29 mouse cellular contexts compared by ENCODE assay signal in genomic region chr14:62256066-62256465, GRCm38 (mm10). TPM values are rescaled to one million over a fixed set of nuclear protein-coding genes. Genes with fewer than 3 reads are reported as not detected.
A peak's percentile ranks its signal among the peaks of the same experiment; 100 is the strongest.
DNase-seq lines count a peak whose midpoint lies in the region; TF ChIP-seq lines count a peak whose summit lies in the region.
"Had no signal": no experiment of that assay in that cellular context is flagged by ENCODE, and none has a peak within 500 bp of the region (broad histone marks: within the 10 kb centered on the region; RNA-seq: fewer than 3 reads in every experiment).

No protein-coding gene starts in this region.

- no peaks in the 10 kb centered on the region for H3K27me3 ChIP-seq in myocyte (ENCODE audit: control insufficient read depth, insufficient read depth, insufficient read length)
- H3K27me3 ChIP-seq: CH12.LX; heart, embryonic 13.5 days had no signal

- DNase-seq in adrenal gland, adult (ENCODE audit: inconsistent age in 2 of 2, low spot score in 1 of 2), result peak; percentile 38 to 79
- no peak for DNase-seq in adrenal gland, postnatal 4 days (ENCODE audit: low spot score in 2 of 2)
- peak; percentile 71 for DNase-seq in adrenal gland, adult 2 months
- peak; percentile 62 for DNase-seq in adrenal gland, postnatal 14 days
- no peak for DNase-seq in right cerebral cortex, adult 18-20 months
- no peak for DNase-seq in cerebellum, adult 18-20 months
- DNase-seq in urinary bladder, postnatal 14 days (ENCODE audit: low spot score), result no peak
- DNase-seq: B cell, adult 2 months; cerebellum, adult 11 months; cerebellum, adult 8-10 months; cerebellum, postnatal 10 days; cerebellum, postnatal 36 days; embryo, embryonic 11 days; forebrain, postnatal 0 days; gastrocnemius, adult 2 months; gastrocnemius, postnatal 14 days; heart, adult 18-20 months; heart, postnatal 14 days; heart, postnatal 4 days; kidney, adult 18-20 months had no signal

- no peaks in the 10 kb centered on the region for H3K79me2 ChIP-seq in myocyte (ENCODE audit: control insufficient read depth, insufficient read depth)

- H3ac ChIP-seq in myocyte (ENCODE audit: control insufficient read depth, insufficient read length), result no peak overlapping the region

- no peak overlapping the region for H3K4me3 ChIP-seq in myocyte
- H3K4me3 ChIP-seq: forebrain, embryonic 10.5 days; gastrocnemius, adult 2 months; heart, embryonic 13.5 days had no signal

- no peak for TF ChIP-seq POLR2A in myocyte (IDR thresholded peaks at IDR 0.05; ENCODE audit: insufficient read length, low read depth)

- no peaks in the 10 kb centered on the region for H3K36me3 ChIP-seq in myocyte (ENCODE audit: control insufficient read depth, insufficient read depth)
- H3K36me3 ChIP-seq: forebrain, embryonic 10.5 days; G1E; heart, embryonic 13.5 days had no signal

- H3K4me2 ChIP-seq in myocyte (ENCODE audit: low read depth), result peak overlapping the region; percentile 2
- H3K4me2 ChIP-seq: heart, embryonic 13.5 days; hindbrain, embryonic 14.5 days had no signal

TF ChIP-seq in myocyte, 11 proteins besides CTCF, POLR2A, EP300 and RAD21:
- no peak for TF ChIP-seq USF1 (IDR thresholded peaks at IDR 0.05; ENCODE audit: low read depth)
- no peak for TF ChIP-seq MYOD1 (IDR thresholded peaks at IDR 0.05; ENCODE audit: control insufficient read depth in 1 of 3, insufficient read length in 2 of 3, low read depth in 2 of 3)
- TF ChIP-seq REST (IDR thresholded peaks at IDR 0.05; ENCODE audit: insufficient read depth, insufficient read length), result no peak
- no peak for TF ChIP-seq POLR2AphosphoS2 (IDR thresholded peaks at IDR 0.05; ENCODE audit: insufficient read length, low read depth)
- TF ChIP-seq TCF3 (IDR thresholded peaks at IDR 0.05; ENCODE audit: insufficient read length, low read depth), result no peak
- no peak for TF ChIP-seq E2F4 (IDR thresholded peaks at IDR 0.05; ENCODE audit: insufficient read depth)
- no peak for TF ChIP-seq TCF12 (IDR thresholded peaks at IDR 0.05; ENCODE audit: insufficient read depth, poor library complexity, severe bottlenecking)
- no peak for TF ChIP-seq CEBPB (IDR thresholded peaks at IDR 0.05; ENCODE audit: insufficient read depth, poor library complexity, severe bottlenecking)
- no peak for TF ChIP-seq MYOG (IDR thresholded peaks at IDR 0.05; ENCODE audit: control insufficient read depth in 1 of 3, insufficient read depth in 1 of 3, insufficient read length in 2 of 3, low read depth in 2 of 3)
- no peak for TF ChIP-seq SRF (IDR thresholded peaks at IDR 0.05; ENCODE audit: control insufficient read depth, insufficient read length, low read depth)
- TF ChIP-seq MAX (IDR thresholded peaks at IDR 0.05; ENCODE audit: low read depth), result no peak

RNA-seq across cellular contexts. Expression of gene Rnaseh2b, which starts 36.3 kb away (rescaled TPM):
- total RNA-seq in adrenal gland, postnatal 4 days (2021), result 10 to 100 TPM; 35.2 to 36.6 TPM
- total RNA-seq in adrenal gland, adult 2 months (2021), result 10 to 100 TPM; 15.0 to 17.3 TPM
- 0.65 and 0.92 TPM in 2 replicates for polyA plus RNA-seq in adrenal gland, adult 2 months (2012; rRNA removed)
- total RNA-seq in adrenal gland, postnatal 14 days (2021), result 20.0 and 21.6 TPM in 2 replicates
- polyA plus RNA-seq in myocyte (2012; fragmentation: generic; extraction: Trizol), result 7.4 TPM

RNA-seq across cellular contexts. Expression of gene Dleu7, which starts 36.8 kb away (rescaled TPM):
- under 1 TPM; 0.31 to 0.53 TPM for total RNA-seq in adrenal gland, postnatal 4 days (2021)
- under 1 TPM in 1 of 2 experiments, not detected in 1; 0.24 TPM for total RNA-seq in adrenal gland, adult 2 months (2021)
- polyA plus RNA-seq in adrenal gland, adult 2 months (2012; rRNA removed), result 0.20 TPM in 1 of 2 replicates, not detected in the other
- total RNA-seq in adrenal gland, postnatal 14 days (2021), result not detected in 2 replicates
- polyA plus RNA-seq in myocyte (2012; fragmentation: generic; extraction: Trizol), result 0.25 TPM
- total RNA-seq: adrenal gland, adult 18-20 months; CH12.LX; G1E; gastrocnemius, adult 2 months; gastrocnemius, postnatal 14 days; heart, adult 18-20 months had no signal
- polyA plus RNA-seq: activated CD4-positive, CD25-positive, alpha-beta regulatory T cell, adult 4 months; G1E; inflammation-experienced regulatory T-cells, adult 6 months had no signal

Comparison
In these comparisons a context has a peak if more than half of its experiments do, and no peak if none do; other contexts are left out.
1. DNase-seq: peak in adrenal gland, adult (2 of 2), adrenal gland, adult 2 months (single experiment) and adrenal gland, postnatal 14 days (single experiment); none in adrenal gland, postnatal 4 days (0 of 2), right cerebral cortex, adult 18-20 months (single experiment), cerebellum, adult 18-20 months (0 of 2) and urinary bladder, postnatal 14 days (single experiment).